Mouse (Mus musculus): ENCODE measurements around the gene Slc31a2.

GRCm38 (mm10) chr4:62254551-62254950 is 7.8 kb upstream of the Slc31a2 start:
- TF ChIP-seq USF2 (conservative IDR thresholded peaks at IDR 0.05; ENCODE audit: low read depth, low read length) (no peak), CTCF (conservative IDR thresholded peaks at IDR 0.05 in 1 of 2, IDR thresholded peaks at IDR 0.05 in 1 of 2; ENCODE audit: low read depth in 2 of 2, low read length in 2 of 2) (no peak), PAX5 (IDR thresholded peaks at IDR 0.05; ENCODE audit: low read length) (no peak), POLR2A (IDR thresholded peaks at IDR 0.05; ENCODE audit: low read depth, low read length) (no peak), CHD2 (IDR thresholded peaks at IDR 0.05; ENCODE audit: low read length) (no peak)
